Mouse (Mus musculus) hindbrain, postnatal 0 days (tissue): Measurements from ENCODE around the gene Zmynd10. TPM values are rescaled to one million over a fixed set of nuclear protein-coding genes. Genes with fewer than 3 reads are reported as not detected.
"Not testable (repeated sequence)": the region's sequence is repeated elsewhere in the genome, so short reads cannot be mapped to it uniquely, and the experiment has no call there.

Experiments
- ATAC-seq: fragments of 200-750 bp; cut with Nextera tagmentation; 2 replicates; pipeline ENCODE4 v1.8.0; 2017; ENCODE audit warnings: mild to moderate bottlenecking, moderate TSS enrichment, moderate library complexity
- DNase-seq: peaks from one replicate; pipeline ENCODE4 v3.0.0-alpha.2; 2015; ENCODE audit warnings: low spot score
- H3K27ac ChIP-seq: fragments of 300-500 bp; sonication (generic); 2 replicates; pipeline ENCODE4 v1.5.1; 2014; ENCODE audit warnings: mild to moderate bottlenecking
- H3K27me3 ChIP-seq: fragments of 300-500 bp; sonication (generic); 2 replicates; pipeline ENCODE4 v1.6.1; 2014; ENCODE audit warnings: low read length, mixed read lengths; ENCODE audit not compliant: insufficient read depth
- H3K36me3 ChIP-seq: fragments of 300-500 bp; sonication (generic); 2 replicates; pipeline ENCODE4 v1.6.1; 2014; ENCODE audit warnings: low read length, mixed read lengths; ENCODE audit not compliant: insufficient read depth
- H3K4me1 ChIP-seq: fragments of 300-500 bp; sonication (generic); 2 replicates; pipeline ENCODE4 v1.6.1; 2014; ENCODE audit warnings: antibody characterized with exemption, low read length, mixed read lengths; ENCODE audit not compliant: insufficient read depth
- H3K4me2 ChIP-seq: fragments of 300-500 bp; sonication (generic); 2 replicates; pipeline ENCODE4 v1.6.1; 2014; ENCODE audit warnings: low read depth, mild to moderate bottlenecking, low read length, moderate library complexity, mixed read lengths
- H3K4me3 ChIP-seq: fragments of 300-500 bp; sonication (generic); 2 replicates; pipeline ENCODE4 v1.5.1; 2014; ENCODE audit warnings: low read length
- H3K9ac ChIP-seq: fragments of 300-500 bp; sonication (generic); replicated peaks from 2 replicates; pipeline ENCODE4 v1.6.1; 2014; ENCODE audit warnings: mild to moderate bottlenecking, low read length, moderate library complexity, mixed read lengths
- H3K9me3 ChIP-seq: fragments of 300-500 bp; sonication (generic); 2 replicates; pipeline ENCODE4 v1.6.1; 2016; ENCODE audit warnings: low read length, mixed read lengths
- CTCF ChIP-seq: IDR thresholded peaks from 2 replicates; pipeline ENCODE4 v1.5.1; 2016; ENCODE audit warnings: antibody characterized with exemption, control low read depth, low read depth
- WGBS: fragments of 180-500 bp; shearing (Covaris S2); extraction: QIAGEN DNeasy Blood & Tissue Kit; methylation state at CpG from one replicate; pipeline ENCODE4 v1.1.7; 2014; 5-methylcytosine and 5-hydroxymethylcytosine counted together
- polyA plus RNA-seq: library from polyadenylated mRNA; unstranded; fragments of >200 nt; fragmentation: Nextera tagmentation; extraction: Ambion mirVana; gene quantifications from 2 replicates; pipeline ENCODE4 v1.2.1, GENCODE M21; 2015
- total RNA-seq: library from RNA; depleted of rRNA; stranded (reverse); fragments of >200 nt; gene quantifications from 2 replicates; pipeline ENCODE4 v1.2.3, GENCODE M21; 2014

Zmynd10 gene
- total and polyA plus RNA-seq, 2 experiments from 2014 or later, result 3.7 to 10.9 TPM

GRCm38 (mm10) chr9:107569270-107569669, 22.2 kb downstream of the Zmynd10 start:
- peaks cover 21% of the 10 kb centered on the region for H3K4me1 ChIP-seq
- WGBS, result 0% methylated on average over 23 of the region's 23 CpGs
- peaks cover 28% of the 10 kb centered on the region; the same call in 1 of the 2 replicates for H3K36me3 ChIP-seq

GRCm38 (mm10) chr9:107570016-107570415, 22.9 kb downstream of the Zmynd10 start:
- Histone ChIP-seq H3K36me3 (peaks cover 28% of the 10 kb centered on the region; the same call in 1 of the 2 replicates), H3K27ac (peak overlapping the region; percentile 86; the same call in 1 of the 2 replicates), H3K9me3 (no peaks in the 10 kb centered on the region), H3K4me1 (peaks cover 21% of the 10 kb centered on the region), H3K27me3 (no peaks in the 10 kb centered on the region), H3K4me2 (peak overlapping the region; percentile 83), H3K9ac (peak overlapping the region; percentile 75), H3K4me3 (peak overlapping the region; percentile 82)
- WGBS, result 45% methylated on average over 13 of the region's 13 CpGs
- ATAC-seq (no peak), DNase-seq (no peak)
- TF ChIP-seq CTCF, result no peak

More at GRCm38 (mm10) chr9:107569270-107569669, 22.2 kb downstream of the Zmynd10 start:
- no peaks in the 10 kb centered on the region for H3K27me3 ChIP-seq
- H3K4me3 ChIP-seq, result peak overlapping the region; percentile 82
- H3K27ac ChIP-seq, result peak overlapping the region; percentile 86
- no peaks in the 10 kb centered on the region for H3K9me3 ChIP-seq
- ATAC-seq (peak; percentile 57), DNase-seq (no peak)
- peak overlapping the region; percentile 83 for H3K4me2 ChIP-seq
- no peak for TF ChIP-seq CTCF
- H3K9ac ChIP-seq, result peak overlapping the region; percentile 75

- no peak for ATAC-seq
- H3K27ac ChIP-seq, result no peak overlapping the region
Observed at GRCm38 (mm10) chr9:107570845-107571244, 23.7 kb downstream of the Zmynd10 start.

GRCm38 (mm10) chr9:107571534-107572326, 24.6 kb downstream of the Zmynd10 start:
- 93% methylated on average over 22 of the region's 22 CpGs for WGBS
- Histone ChIP-seq H3K9me3 (no peaks in the 10 kb centered on the region), H3K36me3 (peaks cover 21% of the 10 kb centered on the region; the same call in 1 of the 2 replicates), H3K4me1 (peaks cover 21% of the 10 kb centered on the region), H3K4me3 (no peak overlapping the region), H3K27me3 (no peaks in the 10 kb centered on the region), H3K9ac (0 out of 2 replicates have a peak overlapping the region, but pooled peaks have one; percentile 17), H3K4me2 (0 out of 2 replicates have a peak overlapping the region, but pooled peaks have one; percentile 83), H3K27ac (no peak overlapping the region)
- ATAC-seq, result no peak
- no peak for DNase-seq
- TF ChIP-seq CTCF, result no peak

More at GRCm38 (mm10) chr9:107570845-107571244, 23.7 kb downstream of the Zmynd10 start:
- Histone ChIP-seq H3K4me2 (peak overlapping the region; percentile 83), H3K9ac (peak overlapping the region; percentile 17; the same call in 1 of the 2 replicates), H3K9me3 (no peaks in the 10 kb centered on the region), H3K36me3 (peaks cover 21% of the 10 kb centered on the region; the same call in 1 of the 2 replicates), H3K27me3 (no peaks in the 10 kb centered on the region), H3K4me1 (peaks cover 21% of the 10 kb centered on the region), H3K4me3 (peak overlapping the region; percentile 82; the same call in 1 of the 2 replicates)
- DNase-seq, result no peak
- 94% methylated on average over 21 of the region's 21 CpGs for WGBS
- TF ChIP-seq CTCF, result no peak

DNA sequence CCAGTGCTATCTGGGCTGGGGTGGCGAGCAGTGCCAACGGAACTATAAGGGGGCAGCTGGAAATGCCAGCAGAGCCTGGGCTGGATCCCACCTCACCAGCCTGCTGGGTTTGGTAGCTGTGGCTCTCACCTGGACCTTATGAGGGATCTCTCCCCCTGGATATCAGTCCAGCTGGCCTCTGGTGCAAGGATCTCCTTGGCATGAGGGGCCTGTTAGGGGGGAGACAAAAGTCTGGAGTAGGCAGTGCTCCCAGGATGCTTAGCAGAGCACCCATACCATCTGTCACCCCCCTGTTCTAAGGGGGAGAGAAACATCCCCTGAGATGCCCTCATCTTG, 25.2 kb downstream of the Zmynd10 start:
- Histone ChIP-seq H3K4me1 (peaks cover 21% of the 10 kb centered on the region), H3K4me2 (no peak overlapping the region)

GRCm38 (mm10) chr9:107573774-107574173, 26.7 kb downstream of the Zmynd10 start:
- WGBS, result 80% methylated on average over 6 of the region's 6 CpGs
- Histone ChIP-seq H3K36me3 (peaks cover 21% of the 10 kb centered on the region; the same call in 1 of the 2 replicates), H3K4me1 (peaks cover 14% of the 10 kb centered on the region)
- DNase-seq, H3K4me3 ChIP-seq, ATAC-seq, H3K27me3 ChIP-seq, H3K27ac ChIP-seq, H3K9me3 ChIP-seq, H3K4me2 ChIP-seq, H3K9ac ChIP-seq: not testable (repeated sequence)

More for the DNA sequence above, 25.2 kb downstream of the Zmynd10 start:
- Histone ChIP-seq H3K36me3 (peaks cover 21% of the 10 kb centered on the region; the same call in 1 of the 2 replicates), H3K27ac (no peak overlapping the region), H3K4me3 (no peak overlapping the region), H3K9me3 (no peaks in the 10 kb centered on the region), H3K9ac (no peak overlapping the region), H3K27me3 (no peaks in the 10 kb centered on the region)
- TF ChIP-seq CTCF, result no peak
- ATAC-seq (no peak), DNase-seq (no peak)
- 92% methylated on average over 2 of the region's 2 CpGs for WGBS
